Mouse (Mus musculus) thymus, adult 2 months (tissue): ENCODE measurements around the gene Rho. TPM values are rescaled to one million over a fixed set of nuclear protein-coding genes. Genes with fewer than 3 reads are reported as not detected.

Source experiments
- DNase-seq: peaks from one replicate; pipeline ENCODE4 v3.0.0; 2021
- H3K27ac ChIP-seq: fragments of 200-500 bp; 2 replicates; pipeline ENCODE4 v1.5.1; 2012; ENCODE audit warnings: low read length, control low read depth; ENCODE audit not compliant: control insufficient read depth, insufficient read depth
- H3K27me3 ChIP-seq: fragments of 200-500 bp; 2 replicates; pipeline ENCODE4 v1.6.1; 2012; ENCODE audit warnings: mild to moderate bottlenecking, low read length, moderate library complexity, mixed read lengths; ENCODE audit not compliant: control insufficient read depth, insufficient read depth
- H3K36me3 ChIP-seq: fragments of 200-500 bp; 2 replicates; pipeline ENCODE4 v1.6.1; 2012; ENCODE audit warnings: mild to moderate bottlenecking, low read length, moderate library complexity; ENCODE audit not compliant: control insufficient read depth, insufficient read depth
- H3K4me1 ChIP-seq: fragments of 200-500 bp; replicated peaks from 2 replicates; pipeline ENCODE4 v1.6.1; 2012; ENCODE audit warnings: low read length; ENCODE audit not compliant: control insufficient read depth, insufficient read depth
- H3K4me3 ChIP-seq: fragments of 200-500 bp; 2 replicates; pipeline ENCODE4 v1.5.1; 2012; ENCODE audit warnings: mild to moderate bottlenecking, low read length, control low read depth, moderate library complexity; ENCODE audit not compliant: control insufficient read depth, insufficient read depth
- CTCF ChIP-seq: fragments of 200-500 bp; IDR thresholded peaks from 2 replicates; pipeline ENCODE4 v1.5.1; 2012; ENCODE audit warnings: mild to moderate bottlenecking, control low read depth, low read length, moderate library complexity, borderline replicate concordance; ENCODE audit not compliant: control insufficient read depth, poor library complexity, insufficient read depth; ENCODE audit errors: extremely low read depth
- POLR2A ChIP-seq: fragments of 200-500 bp; IDR thresholded peaks from 2 replicates; pipeline ENCODE4 v1.6.1; 2012; ENCODE audit warnings: mild to moderate bottlenecking, low read length, control low read depth, moderate library complexity; ENCODE audit not compliant: control insufficient read depth, poor library complexity, insufficient read depth; ENCODE audit errors: extremely low read depth
- WGBS: fragments of 180-500 bp; shearing (Covaris S2); methylation state at CpG from one replicate; pipeline ENCODE4 v1.1.7; 2018; 5-methylcytosine and 5-hydroxymethylcytosine counted together
- polyA plus RNA-seq: library from polyadenylated mRNA; depleted of rRNA; stranded (reverse); fragments of >200 nt; gene quantifications from 2 replicates; pipeline ENCODE4 v1.2.3, GENCODE M21; 2012

Gene Rho
- polyA plus RNA-seq, 1 experiment: 1.3 TPM

DNA sequence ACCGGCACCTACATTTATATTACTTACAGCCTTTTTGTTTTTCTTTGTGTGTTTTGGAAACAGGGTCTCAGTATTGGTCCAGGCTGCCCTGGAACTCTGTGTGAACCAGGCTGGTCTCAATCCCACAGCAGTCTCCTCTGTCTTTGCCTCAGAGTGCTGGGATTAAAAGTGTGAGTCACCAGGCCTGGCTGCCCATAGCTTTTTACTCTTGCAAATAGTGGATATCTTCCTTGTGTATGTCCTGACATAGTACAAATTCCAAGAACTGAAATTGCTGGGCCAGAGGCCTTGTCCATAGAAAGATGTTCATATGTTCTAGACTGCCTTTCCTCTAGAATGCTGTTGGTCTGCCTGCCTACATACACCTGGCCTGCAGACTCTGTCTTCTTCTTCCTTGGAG lies 35.2 kb upstream of the Rho start:
- H3K27me3 ChIP-seq: no peaks in the 10 kb centered on the region
- no peaks in the 10 kb centered on the region for H3K36me3 ChIP-seq
- no peak for DNase-seq
- H3K27ac ChIP-seq: no peak overlapping the region
- no peaks in the 10 kb centered on the region for H3K4me1 ChIP-seq
- TF ChIP-seq POLR2A (no peak), CTCF (no peak)
- WGBS: 100% methylated on average over 1 of the region's 1 CpGs
- no peak overlapping the region for H3K4me3 ChIP-seq

DNA sequence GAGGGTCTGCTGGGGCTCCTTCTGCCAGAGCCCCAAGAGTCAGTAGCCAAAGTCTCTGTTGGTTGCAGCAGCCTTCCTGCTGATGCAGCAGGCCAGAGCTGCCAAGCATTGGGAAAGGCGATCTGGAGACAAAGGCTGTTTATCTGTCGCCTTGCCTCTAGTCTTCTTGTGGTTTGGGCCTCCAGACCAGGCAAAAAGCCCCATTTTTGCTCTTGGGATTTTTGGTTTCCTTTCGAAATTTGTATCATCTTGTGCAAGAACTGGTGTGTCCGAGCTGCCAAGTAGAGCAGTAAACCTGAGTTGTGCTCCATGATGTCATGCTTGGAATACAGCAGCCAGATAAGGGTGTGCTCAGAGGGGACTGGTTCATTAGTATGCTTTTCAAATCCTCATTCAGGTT lies 34.4 kb upstream of the Rho start:
- WGBS: 79% methylated on average over 4 of the region's 4 CpGs
- no peak overlapping the region for H3K4me3 ChIP-seq
- TF ChIP-seq POLR2A (no peak), CTCF (no peak)
- H3K36me3 ChIP-seq: no peaks in the 10 kb centered on the region
- H3K4me1 ChIP-seq: no peaks in the 10 kb centered on the region
- H3K27me3 ChIP-seq: no peaks in the 10 kb centered on the region
- H3K27ac ChIP-seq: no peak overlapping the region
- no peak for DNase-seq

DNA sequence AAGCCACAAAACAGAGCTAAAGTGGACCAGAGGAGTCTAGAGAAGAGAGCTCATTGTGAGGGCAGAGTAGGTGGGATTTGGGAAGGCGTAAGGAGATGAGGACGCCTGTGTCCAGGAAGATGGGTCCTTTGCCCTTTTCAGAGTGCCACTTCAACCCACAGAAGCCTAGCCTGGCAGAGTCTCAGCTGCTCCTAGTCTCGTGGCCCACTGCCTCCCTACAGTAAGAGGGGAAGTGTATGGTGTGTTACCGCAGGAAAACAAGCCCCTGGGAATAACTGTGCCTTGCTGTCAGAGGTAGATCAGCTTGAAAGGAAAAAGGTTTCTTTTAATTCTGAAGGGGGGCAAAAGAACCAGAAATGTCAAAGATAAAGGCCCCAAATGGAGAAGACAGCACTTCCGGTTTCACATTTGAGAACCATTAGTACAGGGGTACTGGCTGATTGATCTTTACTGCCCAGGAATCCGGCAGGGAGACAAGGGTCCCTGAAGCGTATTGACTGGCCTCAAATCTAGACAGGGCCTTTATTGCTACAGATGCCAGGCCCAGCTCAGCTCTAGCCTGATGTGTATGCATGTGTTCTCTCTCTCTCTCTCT lies 33.5 kb upstream of the Rho start:
- Histone ChIP-seq H3K27ac (no peak overlapping the region), H3K36me3 (no peaks in the 10 kb centered on the region), H3K4me1 (no peaks in the 10 kb centered on the region), H3K27me3 (no peaks in the 10 kb centered on the region), H3K4me3 (no peak overlapping the region)
- TF ChIP-seq CTCF: no peak
- 86% methylated on average over 7 of the region's 7 CpGs for WGBS
- no peak for DNase-seq

DNA sequence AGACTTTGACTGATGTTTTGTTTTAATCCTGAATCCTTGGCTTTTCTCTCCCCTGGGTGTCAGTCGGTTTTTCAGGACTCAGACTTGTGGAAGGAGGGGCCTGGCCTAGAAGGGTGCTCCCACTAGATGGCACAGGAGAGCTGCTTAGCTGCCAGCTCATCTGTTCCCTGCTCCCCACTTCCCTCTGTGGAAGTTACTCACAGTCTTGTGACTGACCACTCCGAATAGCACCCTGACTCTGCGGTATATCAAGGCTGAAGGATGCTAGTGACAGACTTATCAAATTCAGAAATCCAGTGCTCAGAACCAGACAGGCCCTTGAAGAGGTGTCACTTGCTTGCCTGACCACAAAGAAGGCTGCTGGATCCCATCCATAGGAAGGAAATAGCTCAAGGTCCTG lies 30.5 kb upstream of the Rho start:
- no peaks in the 10 kb centered on the region; the same call in 1 of the 2 replicates for H3K4me1 ChIP-seq

DNA sequence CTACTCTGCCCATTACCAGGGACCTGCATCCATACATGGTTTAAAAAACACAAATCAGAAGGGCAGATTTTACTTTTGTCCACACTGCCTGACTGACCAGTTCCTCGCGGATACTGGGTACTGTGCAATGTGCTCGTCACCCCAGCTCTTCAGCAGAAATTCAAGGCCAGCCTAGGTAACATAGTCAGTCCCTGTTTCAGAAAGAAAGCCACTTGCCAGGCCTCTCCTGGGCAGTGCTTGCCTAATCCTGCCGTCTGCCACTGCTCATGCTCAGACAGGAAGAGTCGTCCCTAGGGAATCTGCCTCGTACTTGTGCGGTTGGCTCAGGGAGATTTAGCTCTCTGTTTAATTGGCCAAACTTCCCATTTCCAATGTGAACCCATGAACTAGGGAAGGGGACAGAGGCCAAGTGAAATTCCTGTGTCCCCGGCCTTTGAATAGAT lies 30.0 kb upstream of the Rho start:
- no peak overlapping the region for H3K4me3 ChIP-seq
- TF ChIP-seq CTCF (no peak), POLR2A (no peak)
- no peak for DNase-seq
- H3K27ac ChIP-seq: no peak overlapping the region
- WGBS: 94% methylated on average over 8 of the region's 8 CpGs
- no peaks in the 10 kb centered on the region for H3K36me3 ChIP-seq
- H3K4me1 ChIP-seq: no peaks in the 10 kb centered on the region; the same call in 1 of the 2 replicates
- H3K27me3 ChIP-seq: no peaks in the 10 kb centered on the region

More for the DNA sequence above, 30.5 kb upstream of the Rho start:
- peak; percentile 69 for DNase-seq
- no peak overlapping the region for H3K4me3 ChIP-seq
- H3K27ac ChIP-seq: no peak overlapping the region
- TF ChIP-seq POLR2A: no peak
- TF ChIP-seq CTCF: peak; percentile 81; the same call in 1 of the 2 replicates
- WGBS: 17% methylated on average over 3 of the region's 3 CpGs
- H3K36me3 ChIP-seq: no peaks in the 10 kb centered on the region
- H3K27me3 ChIP-seq: no peaks in the 10 kb centered on the region

DNA sequence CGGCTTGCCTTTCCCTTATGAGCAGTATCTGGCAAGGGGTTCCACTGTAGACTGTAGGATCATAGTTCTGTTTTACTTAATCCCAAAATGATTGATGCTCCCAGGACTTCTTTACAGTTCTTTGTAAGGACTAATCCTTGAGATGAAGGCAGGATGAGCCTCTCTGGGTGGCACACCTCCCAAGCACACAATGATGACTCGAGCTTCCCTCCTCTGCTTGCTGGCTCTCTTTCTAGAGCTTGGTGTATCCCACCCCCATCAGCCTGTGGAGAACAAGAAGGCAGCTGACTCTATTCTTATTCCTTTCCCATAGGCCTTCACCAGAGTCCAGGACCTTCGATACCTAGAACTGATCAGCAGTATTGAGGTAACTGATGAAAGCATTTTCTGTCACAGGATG lies 29.0 kb upstream of the Rho start:
- H3K4me1 ChIP-seq: no peaks in the 10 kb centered on the region; the same call in 1 of the 2 replicates
- H3K4me3 ChIP-seq: no peak overlapping the region
- TF ChIP-seq CTCF (no peak), POLR2A (no peak)
- WGBS: 93% methylated on average over 3 of the region's 3 CpGs
- H3K27ac ChIP-seq: no peak overlapping the region
- no peak for DNase-seq
- H3K36me3 ChIP-seq: no peaks in the 10 kb centered on the region
- H3K27me3 ChIP-seq: no peaks in the 10 kb centered on the region

DNA sequence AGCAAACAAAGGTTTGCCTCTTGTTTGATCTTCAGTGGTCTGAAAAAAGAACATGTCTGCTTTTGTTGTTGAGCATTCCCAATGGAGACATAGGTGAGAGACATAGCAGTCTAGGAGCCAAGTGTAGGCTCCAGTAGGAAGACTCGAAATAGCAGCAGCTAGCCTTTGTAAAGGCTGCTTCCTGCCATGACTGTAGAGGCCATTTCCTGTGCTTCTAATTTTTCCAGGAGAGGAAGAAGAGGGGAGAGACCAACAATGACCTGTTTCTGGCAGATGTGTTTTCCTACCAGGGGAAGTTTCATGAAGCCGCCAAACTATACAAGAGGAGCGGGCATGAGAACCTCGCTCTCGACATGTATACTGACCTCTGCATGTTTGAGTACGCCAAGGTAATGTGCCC lies 26.0 kb upstream of the Rho start:
- no peak for DNase-seq
- Histone ChIP-seq H3K4me3 (no peak overlapping the region), H3K36me3 (no peaks in the 10 kb centered on the region), H3K27ac (no peak overlapping the region), H3K27me3 (no peaks in the 10 kb centered on the region), H3K4me1 (peaks cover 13% of the 10 kb centered on the region)
- TF ChIP-seq CTCF (no peak), POLR2A (no peak)
- 94% methylated on average over 6 of the region's 6 CpGs for WGBS
